Mouse (Mus musculus): ENCODE measurements around the gene Col6a2.

The Col6a2 gene

GRCm38 (mm10) chr10:76548218-76548617 lies 75.2 kb downstream of the Col6a2 start:
- no peak for DNase-seq (ENCODE audit: low spot score in 2 of 2)

GRCm38 (mm10) chr10:76546566-76546965 lies 76.9 kb downstream of the Col6a2 start:
- DNase-seq (ENCODE audit: low spot score in 2 of 2): no peak

Data from thymus, postnatal 10 days (tissue).